Mouse (Mus musculus): Measurements from ENCODE around the gene Nop53. TPM values are rescaled to one million over a fixed set of nuclear protein-coding genes. Genes with fewer than 3 reads are reported as not detected.

The Nop53 gene
- total RNA-seq, 2 experiments from 2014 or later: 143 to 144 TPM

DNA sequence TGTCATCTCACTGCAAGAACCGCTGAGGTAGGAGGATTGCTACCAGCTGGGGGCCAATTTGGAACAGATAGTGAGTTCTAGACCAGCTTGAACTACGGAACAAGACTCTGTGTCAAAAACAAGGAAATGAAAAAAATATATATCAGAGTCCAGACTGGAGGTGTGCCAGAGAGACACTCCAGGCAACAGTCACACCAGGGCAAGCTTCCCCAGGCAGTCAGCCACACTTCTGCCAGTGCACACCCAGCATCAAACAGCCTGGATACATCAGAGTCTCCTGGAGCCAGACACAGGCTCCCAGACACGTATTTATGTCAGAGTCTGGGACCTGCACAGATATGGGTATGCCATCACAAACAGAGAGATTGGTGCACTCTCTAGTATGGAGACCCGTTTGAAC, 15.4 kb upstream of the Nop53 start:
- no peak for DNase-seq (ENCODE audit: low spot score in 2 of 2)

DNA sequence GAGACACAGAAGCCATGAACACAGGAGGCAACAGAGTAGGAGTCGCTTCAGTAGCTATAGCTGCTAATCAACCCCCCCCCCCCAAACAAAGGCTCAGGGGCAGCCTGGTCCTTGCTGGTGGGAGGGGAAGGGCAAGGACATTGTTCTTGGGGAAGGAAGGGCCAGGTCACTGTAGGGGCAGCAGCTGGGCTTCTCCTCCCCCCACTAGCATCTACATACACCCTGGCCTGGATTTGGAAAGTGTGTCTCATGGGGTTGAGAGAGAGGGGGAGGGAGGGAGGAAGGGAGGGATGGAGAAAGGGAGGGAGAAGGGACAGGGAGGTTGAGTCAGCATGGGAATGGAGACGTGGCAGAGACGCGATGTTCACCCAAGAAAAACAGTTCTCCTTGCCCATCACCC, 14.8 kb upstream of the Nop53 start:
- DNase-seq (ENCODE audit: low spot score in 2 of 2): no peak

DNA sequence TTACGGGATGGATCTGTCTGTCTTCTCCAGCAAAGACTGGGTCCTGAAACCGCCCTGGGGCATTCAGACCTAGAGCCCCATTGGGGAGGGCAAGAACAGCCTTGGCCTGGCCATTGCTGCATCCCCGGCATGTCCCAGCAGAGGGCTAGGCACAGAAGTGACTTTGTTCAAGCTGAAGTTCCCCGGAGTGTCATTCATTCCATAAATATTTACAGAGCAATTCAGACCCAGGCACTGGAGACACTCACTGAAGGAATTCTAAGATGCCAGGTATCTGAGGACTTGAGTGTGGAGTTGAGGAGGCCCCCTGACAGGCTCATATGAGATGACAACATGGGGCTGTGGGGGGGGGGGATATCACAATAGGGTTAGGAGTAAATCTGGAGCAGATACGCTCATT, 10.3 kb upstream of the Nop53 start:
- DNase-seq (ENCODE audit: low spot score in 2 of 2): no peak

DNA sequence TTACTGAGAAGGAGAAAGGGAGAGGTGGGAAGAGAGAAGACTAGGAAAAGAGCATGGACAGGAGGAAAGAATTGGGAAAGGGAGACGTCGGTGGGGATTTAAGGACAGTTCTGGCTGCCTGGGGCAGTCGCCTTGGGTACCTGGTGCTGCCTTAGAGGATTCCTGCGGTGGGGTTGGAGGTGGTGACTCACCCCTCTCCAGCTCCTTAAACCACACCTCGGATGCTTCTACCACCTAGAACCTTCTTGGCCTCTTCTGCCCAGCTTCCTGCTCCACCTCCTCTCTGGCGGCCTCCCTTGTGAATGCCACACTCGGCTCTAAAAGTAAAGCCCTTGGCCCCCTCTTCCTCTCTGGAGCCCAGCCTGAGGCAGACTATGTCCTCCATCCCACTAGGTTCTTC, 9.6 kb upstream of the Nop53 start:
- DNase-seq (ENCODE audit: low spot score in 2 of 2): no peak

DNA sequence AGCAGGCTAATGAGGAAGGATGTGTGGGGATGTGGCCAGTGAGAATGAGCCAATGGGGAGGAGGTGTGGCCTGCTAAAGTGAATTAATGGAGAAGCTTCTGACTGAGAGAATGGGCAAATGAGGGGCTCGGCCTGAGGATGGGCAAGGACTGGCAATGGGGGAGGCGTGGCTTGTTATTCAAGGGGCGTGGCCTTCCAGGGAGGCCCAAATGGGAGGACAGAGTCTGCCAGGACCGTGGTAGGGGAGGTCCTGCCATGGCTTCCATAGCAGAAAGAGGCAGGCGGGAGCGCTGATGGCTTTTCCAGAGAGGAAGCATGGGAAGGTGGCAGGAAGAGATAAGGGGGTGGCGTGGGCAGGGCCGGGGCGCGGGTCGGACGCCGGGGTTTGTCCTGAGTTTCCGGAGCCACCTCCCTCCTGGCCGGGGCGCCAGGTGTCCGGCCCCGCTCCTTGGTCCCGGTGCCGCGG, 9.1 kb upstream of the Nop53 start:
- no peak for DNase-seq (ENCODE audit: low spot score in 2 of 2)

DNA sequence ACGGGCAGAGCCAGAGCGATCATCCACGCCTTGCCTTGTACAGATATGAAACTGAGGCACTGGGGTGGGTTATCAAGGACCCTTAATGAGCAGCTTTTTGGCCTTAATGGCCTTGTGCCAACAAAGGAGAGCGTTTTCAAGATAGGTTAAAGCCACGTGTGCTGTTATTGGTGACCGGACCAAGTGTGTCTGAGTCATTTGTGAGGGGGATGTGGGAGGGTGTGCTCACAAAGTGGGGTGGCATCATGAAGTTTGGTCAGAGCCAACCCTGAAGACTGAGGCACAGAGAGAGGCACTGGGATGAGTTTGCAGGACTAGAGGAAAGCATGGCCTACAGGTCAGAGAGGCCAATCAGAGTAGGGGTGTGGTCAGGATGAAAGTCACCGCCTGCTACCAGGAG, 8.6 kb upstream of the Nop53 start:
- no peak for DNase-seq (ENCODE audit: low spot score in 2 of 2)

DNA sequence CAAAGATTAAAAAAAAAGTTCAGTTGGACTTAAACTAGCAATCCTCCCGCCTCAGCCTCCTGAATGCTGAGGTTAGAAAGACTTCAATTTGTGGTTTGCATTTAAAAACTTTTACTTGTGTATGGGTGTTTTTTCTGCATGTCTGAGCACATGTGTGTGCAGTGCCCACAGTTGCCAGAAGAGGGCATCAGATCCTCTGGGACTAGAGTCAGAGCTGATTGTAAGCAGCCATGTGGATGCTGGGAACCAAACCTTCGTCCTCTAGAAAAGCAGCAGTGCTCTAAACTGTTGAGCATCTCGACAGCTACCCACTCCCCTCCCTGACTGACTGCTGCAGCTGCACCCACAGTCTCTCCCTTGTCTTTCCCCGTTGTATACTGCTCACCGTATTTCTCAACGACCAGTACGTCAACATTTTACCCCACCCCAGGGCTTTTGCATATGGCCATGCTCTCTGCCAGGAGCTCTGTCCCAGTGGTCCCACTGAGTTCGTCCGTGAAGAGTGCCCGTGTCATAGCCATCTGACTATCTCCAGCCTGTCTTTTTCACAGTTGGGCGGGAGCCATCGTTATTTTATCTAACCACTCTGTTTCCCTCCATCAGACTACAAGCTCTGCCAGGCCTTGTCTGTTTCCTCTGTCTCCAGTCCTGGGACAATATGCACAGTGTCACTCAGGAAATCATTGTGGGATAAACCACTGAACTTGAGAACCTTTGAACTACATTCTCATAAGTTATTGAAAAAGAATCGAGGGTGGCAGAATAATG, 7.6 kb upstream of the Nop53 start:
- no peak for DNase-seq (ENCODE audit: low spot score in 2 of 2)

DNA sequence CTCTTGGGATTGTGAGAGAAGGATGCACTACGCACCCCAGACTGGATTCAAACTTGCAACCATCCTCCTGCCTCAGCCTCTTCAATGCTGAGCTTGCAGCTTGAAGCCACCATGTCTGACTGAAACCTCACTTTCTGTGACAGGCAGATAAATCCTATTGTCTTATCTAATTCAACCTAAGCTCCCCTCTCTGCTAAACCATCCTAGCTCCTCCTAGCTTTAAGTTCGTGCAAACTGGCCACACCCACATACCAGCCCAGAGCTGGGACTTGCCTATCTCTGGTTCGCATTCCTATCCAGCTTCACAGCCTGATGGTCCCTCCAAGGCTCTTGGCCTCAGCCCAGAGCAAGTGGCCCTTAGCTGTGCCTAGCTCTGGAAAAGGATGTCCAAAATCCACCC, 6.5 kb upstream of the Nop53 start:
- no peak for DNase-seq (ENCODE audit: low spot score in 2 of 2)

DNA sequence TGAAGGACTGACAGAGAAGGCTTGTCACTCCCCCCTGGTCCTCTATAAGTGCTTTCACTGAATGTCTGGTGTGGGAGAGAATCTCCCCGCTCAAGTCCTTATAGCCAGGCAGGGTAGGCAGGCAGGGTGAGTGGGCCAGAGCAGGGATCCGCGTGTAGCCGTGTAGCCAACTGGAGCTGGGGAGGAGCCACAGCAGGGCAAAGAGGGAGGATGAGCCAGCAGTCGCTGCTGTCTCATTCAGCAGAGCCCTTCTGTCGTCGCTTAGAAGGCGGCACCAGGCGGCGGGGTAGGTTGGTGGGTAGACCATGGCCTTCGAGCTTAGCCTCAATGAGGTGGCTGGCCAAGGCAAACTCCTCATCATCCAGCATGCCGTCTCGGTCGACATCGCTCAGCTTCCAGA, 4.1 kb upstream of the Nop53 start:
- DNase-seq (ENCODE audit: low spot score in 2 of 2): no peak

DNA sequence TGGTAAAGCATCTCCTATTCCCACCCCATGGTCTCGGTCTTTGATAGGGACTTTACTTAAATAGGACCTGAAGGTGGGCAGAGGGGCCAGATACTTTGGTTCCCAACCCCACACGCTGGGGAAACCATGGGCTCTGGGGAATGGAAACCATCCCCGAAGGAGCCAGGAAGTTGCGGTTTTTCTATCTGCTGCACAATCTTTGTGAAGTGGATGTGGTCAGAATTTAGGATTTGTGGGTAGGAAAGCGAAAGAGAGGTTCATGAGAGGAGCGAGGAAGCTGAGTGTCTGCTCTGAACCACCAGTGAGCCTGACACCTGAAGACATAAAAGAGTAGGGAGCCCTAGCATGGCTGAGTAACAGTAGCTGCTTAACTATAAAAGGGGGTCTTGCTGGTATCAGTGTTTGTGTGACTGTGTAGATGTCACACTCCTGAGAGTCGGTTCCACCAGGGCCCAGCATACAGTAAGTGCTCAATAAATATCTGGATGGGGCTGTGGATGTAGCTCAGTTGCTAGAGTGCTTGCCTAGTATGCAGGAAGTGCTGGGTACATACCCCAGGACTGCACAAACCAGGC, 3.4 kb upstream of the Nop53 start:
- DNase-seq (ENCODE audit: low spot score in 2 of 2): no peak

DNA sequence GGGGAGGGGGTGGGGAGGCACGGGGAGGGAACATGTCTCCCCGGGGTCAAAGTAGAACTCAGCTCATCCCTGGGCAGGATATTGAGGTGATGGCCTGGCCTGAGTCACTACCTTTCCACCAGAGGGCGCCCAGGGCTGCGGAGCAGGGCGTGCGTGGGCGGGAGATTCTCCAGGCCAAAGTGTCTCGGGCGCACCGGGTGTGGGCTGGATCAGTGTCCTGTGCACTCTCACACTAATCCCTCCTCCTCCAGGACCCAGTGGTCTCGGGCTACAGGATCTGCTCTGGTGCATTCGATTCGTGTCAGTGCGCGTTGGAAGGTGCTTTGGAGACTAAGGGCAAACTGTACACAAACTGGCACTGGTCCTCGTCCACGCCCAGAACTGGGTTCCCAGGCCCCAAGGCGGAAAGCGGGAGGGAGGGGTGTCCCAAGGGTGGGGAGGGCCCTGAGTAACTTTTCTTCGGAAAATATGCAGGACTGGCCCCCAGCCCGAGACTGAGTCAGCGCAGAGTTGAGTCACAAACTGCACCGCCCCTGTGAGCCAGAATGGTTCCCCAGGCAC, 2.6 kb upstream of the Nop53 start:
- DNase-seq (ENCODE audit: low spot score in 2 of 2): peak in 1 of 2 experiments; percentile 70

DNA sequence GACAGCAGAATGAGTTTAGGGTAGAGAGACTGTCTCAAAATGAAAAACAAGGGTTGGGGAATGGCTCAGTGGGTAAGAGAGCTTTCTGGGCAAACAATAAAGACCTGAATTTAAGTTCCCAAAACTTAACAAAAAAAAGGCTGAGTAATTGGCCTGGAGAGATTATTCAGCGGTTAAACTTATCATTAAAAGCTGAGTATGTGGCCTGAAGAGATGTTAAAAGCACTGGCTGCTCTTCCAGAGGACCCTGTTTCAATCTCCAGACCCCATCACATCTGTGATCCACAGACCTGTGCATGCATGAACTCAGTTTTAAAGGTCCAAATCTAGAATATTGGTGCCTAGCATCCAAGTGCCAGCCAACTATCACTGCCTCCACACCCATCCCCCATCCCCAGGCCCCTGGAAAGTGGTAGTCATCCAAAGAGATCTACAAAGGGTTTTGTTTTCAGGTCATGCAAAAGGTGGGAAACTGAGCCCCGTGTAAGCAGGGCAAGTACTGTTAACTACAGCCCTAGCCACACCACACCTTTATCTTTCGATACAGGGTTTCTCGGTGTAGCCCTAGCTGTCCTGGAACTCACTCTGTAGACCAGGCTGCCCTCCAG, 1.9 kb upstream of the Nop53 start:
- DNase-seq (ENCODE audit: low spot score in 2 of 2): no peak

DNA sequence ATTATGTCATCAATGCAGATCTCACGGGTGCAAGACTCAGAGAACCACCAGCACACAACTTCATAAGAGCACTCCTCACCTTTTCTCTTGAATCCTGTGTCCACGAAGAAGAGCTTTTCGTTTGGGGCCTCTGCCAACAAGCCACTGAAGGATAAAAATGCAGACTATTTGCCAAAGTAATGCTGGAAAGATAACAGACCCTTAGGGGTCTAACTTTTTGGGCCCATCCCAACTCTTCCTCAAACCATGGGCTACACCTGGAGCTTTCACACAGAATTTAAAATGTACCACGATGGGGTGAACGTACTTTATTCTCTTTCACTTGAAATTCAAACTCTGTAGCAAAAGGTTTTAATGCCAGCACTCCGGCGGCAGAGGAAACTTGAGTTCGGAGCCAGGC, 663 bp downstream of the Nop53 start:
- no peak for DNase-seq (ENCODE audit: low spot score in 2 of 2)

DNA sequence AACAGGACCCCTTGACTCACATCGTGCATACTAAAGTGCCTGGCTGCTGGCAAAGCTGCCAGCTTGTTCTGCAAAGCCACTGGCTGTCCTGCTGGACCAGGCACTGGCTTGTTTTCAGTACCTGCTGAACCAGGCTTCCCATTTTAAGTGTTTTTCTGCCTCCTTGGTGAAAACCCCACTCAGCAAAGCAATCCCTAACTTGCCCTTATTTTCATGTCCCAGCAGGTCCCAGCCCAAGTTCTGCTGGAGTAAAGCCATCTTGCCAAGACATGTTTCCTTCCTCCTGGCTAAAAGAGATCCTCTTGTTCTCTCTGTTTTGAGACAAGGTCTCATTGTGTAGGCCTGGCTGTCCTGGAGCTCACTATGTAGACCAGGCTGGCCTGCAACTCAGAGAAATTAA, 1.6 kb downstream of the Nop53 start:
- DNase-seq (ENCODE audit: low spot score in 2 of 2): no peak

DNA sequence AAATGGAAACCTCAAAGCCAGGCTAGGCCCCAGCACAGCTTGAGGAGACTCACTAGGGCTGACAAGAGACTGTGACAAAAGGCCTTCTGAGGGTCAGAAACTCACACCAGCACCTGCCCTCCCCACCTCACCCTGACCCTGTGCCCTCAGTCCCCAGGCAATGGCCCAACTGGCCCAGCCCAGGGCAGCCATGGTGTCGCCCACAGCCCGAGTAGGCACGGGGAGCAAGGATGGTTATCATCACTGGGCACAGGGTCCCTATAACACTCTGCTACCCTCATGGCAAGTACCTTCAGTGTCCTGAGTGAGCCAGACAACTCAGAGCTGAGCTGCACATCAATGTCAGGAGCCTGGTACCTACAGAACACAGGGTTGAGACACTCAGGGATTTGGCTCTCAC, 7.3 kb downstream of the Nop53 start:
- DNase-seq (ENCODE audit: low spot score in 2 of 2): no peak

DNA sequence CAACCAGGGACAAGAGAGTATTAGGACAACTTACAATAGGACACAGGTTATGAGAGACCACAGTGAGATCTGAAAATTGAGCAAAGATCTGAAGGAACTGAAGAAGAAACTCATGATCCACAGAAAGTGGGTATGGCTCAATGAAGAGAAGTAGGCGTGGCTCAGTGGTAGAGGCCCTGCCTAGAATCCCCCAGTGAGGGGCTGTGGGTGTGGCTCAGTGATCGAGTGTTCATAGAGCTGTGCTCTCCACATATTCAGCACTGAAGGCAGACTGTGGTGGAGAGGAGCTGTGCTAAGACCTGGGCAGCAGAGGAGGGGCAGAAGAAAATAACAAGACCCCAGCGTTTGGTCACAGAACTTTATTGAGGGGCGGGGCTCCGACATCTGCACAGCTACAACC, 8.4 kb downstream of the Nop53 start:
- no peak for DNase-seq (ENCODE audit: low spot score in 2 of 2)

DNA sequence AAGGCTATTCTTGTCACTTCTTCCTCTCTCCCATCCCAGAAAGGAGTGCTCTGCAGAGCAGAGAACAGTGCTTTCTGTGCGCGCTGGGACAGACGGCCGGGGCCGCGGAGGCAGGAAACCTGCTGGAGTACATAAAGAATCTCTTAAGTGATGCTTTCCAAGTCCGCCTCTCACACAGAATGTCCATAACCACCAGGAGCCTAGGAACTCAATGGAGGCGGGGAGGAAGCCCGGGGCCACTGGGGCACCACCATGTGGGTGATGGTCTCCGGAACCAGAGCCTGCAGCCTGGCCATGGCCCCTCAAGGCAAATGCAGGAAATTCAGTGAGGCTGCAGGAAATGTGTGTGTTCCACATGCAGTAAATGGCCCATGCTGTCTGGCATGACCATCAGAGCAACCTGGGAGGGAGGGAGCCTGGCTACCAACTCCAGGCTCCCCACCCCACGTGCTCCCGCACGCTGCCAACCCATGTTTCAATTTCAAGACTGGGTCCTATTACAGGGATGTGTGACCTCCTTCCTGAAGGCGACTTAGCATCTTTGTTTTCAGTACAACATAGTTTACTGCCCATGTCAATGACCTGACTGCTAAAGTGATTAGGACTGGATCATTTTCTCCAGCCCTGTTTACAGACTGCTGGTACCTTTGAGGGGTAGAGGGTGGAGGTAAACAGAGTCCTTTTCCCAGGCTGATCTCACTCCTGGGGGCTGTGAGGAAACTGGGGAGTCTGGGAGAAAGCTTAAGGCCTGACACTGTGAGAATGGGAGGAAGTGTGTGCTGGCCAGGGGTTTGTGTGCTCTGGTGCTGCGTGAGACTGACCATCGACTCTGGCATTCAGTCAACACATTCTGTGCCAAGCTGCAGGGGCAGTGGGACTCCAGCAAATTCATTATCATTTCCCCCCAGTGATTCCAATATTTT, 12.2 kb downstream of the Nop53 start:
- DNase-seq (ENCODE audit: low spot score in 2 of 2): peak; percentile 52 to 82

DNA sequence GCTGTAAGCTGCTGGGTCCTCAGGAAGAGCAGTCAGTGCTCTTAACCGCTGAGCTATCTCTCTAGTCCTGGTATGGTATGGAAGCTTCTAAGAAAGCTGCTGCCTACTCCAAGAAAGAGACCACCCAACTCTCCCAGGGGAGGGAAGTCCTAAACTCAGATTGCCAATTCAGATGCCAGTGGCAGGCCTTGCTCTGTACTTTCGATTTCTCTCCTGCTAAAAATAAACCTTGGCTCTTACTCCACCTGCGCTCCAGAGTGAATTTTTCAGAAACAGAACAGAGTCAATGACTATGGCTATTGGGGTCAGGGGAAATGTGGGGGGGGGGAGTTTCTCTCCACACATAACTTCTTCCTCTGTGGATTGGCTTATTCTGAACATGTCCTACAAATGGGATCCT, 14.2 kb downstream of the Nop53 start:
- DNase-seq (ENCODE audit: low spot score in 2 of 2): no peak

DNA sequence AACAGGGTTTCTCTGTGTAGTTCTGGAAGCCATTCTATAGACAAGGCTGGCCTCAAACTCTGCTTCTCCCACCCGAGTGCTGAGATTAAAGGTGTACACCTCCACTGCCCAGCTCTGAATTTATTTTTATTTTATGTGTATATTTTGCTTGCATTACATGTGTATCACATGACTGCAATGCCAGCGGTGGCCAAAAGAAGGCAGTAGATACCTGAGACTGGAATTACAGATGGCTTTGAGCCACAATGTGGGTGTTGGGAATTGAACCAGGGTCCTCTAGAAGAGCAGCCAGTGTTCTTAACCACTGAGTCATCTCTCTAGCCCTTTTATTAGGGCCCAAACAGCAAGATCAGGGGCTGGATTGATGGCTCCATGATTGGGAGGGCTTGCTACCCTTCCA, 15.3 kb downstream of the Nop53 start:
- no peak for DNase-seq (ENCODE audit: low spot score in 2 of 2)

DNA sequence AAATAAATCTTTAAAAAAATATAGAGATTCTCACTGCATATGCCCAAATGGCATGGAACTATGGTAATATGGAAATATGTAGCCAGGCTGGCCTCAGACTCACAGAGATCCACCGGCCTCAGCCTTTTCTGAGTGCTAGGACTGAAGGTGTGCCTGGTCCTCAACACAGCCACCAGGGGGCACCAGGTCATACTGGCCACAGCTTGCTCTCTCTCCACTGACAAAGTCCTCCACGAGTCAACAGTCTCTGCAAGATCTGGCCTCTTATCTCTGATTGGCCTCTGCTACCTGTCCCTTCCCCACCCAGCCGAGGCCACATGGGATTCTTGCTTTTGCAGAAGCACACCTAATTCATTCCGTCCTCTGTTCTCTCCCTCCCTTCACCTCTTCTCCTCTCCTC, 16.0 kb downstream of the Nop53 start:
- no peak for DNase-seq (ENCODE audit: low spot score in 2 of 2)

DNA sequence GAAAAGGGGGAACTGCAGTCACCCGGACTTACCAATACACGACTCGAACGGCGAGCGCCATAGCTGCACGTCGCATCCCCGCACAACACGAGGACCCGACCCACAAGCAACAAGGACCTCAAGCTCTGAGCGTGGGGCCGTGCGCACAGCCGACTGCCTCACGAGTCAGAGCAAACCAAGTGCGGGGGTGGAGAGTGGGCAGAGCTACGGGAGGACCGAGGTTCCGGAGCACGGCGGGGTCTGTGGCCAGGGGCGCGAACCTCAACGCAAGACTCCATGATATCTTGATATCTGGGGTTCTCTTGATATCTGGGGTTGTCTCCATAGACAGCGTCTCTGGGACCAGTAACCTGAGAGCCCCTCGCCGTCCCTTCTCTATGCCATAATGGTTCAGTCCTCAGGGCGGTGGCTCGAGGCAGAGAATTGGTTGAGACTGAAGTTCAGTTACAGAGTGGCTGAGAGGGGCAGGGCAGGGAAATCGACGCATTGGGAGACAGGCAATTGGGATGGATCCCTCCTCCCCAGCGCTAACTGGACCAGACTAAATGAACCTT, 23.6 kb downstream of the Nop53 start, which contains the start of gene Selenow:
Gene Selenow (minus strand): TSS at position 183 of the 554 bp plus-strand sequence.
- peak; percentile 90 to 95 for DNase-seq (ENCODE audit: low spot score in 2 of 2)

Data from layer of hippocampus, adult 18-20 months (tissue).